Mouse (Mus musculus): ENCODE measurements around the gene Ranbp10. TPM values are rescaled to one million over a fixed set of nuclear protein-coding genes. Genes with fewer than 3 reads are reported as not detected.

Gene Ranbp10
- 10 to 100 TPM; 22.6 to 22.9 TPM for total RNA-seq (2021)
- long read RNA-seq, experiment 1, full-length matches to known transcripts = 12 of 30 reads
- long read RNA-seq, experiment 1, partial matches to known transcripts = 4 of 30 reads
- long read RNA-seq, experiment 1, other reads (novel, unspliced or antisense) = 14 of 30 reads
- long read RNA-seq, experiment 2, full-length matches to known transcripts = 8 of 23 reads
- long read RNA-seq, experiment 2, partial matches to known transcripts = 9 of 23 reads
- long read RNA-seq, experiment 2, other reads (novel, unspliced or antisense) = 6 of 23 reads

GRCm38 (mm10) chr8:105826861-105827848 is at the start of gene Ranbp10, which contains the start of gene Tsnaxip1:
Gene Ranbp10, minus strand, starts transcription at chr8:105827350.
Gene Tsnaxip1, plus strand, starts transcription at chr8:105827731.
- DNase-seq (ENCODE audit: low spot score in 2 of 2) = peak; percentile 93 to 96

- no peak for DNase-seq (ENCODE audit: low spot score in 2 of 2)
Measured at GRCm38 (mm10) chr8:105874301-105874700, 47.2 kb upstream of the Ranbp10 start.

GRCm38 (mm10) chr8:105866364-105867029 is 39.3 kb upstream of the Ranbp10 start:
- no peak for DNase-seq (ENCODE audit: low spot score in 2 of 2)

- DNase-seq (ENCODE audit: low spot score in 2 of 2) = no peak
Measured at GRCm38 (mm10) chr8:105861951-105862350, 34.8 kb upstream of the Ranbp10 start.

- DNase-seq (ENCODE audit: low spot score in 2 of 2) = peak; percentile 87 to 92
Measured at GRCm38 (mm10) chr8:105860143-105860981, 33.2 kb upstream of the Ranbp10 start, which contains the start of gene Nutf2. Gene Nutf2, plus strand, starts transcription at chr8:105860580.

GRCm38 (mm10) chr8:105859314-105859713 is 32.2 kb upstream of the Ranbp10 start:
- DNase-seq (ENCODE audit: low spot score in 2 of 2) = no peak

GRCm38 (mm10) chr8:105858495-105858894 is 31.3 kb upstream of the Ranbp10 start:
- no peak for DNase-seq (ENCODE audit: low spot score in 2 of 2)

GRCm38 (mm10) chr8:105856168-105856835 is 29.2 kb upstream of the Ranbp10 start:
- no peak for DNase-seq (ENCODE audit: low spot score in 2 of 2)

- peak; percentile 47 to 61 for DNase-seq (ENCODE audit: low spot score in 2 of 2)
Measured at GRCm38 (mm10) chr8:105855248-105856167, 28.4 kb upstream of the Ranbp10 start.

- DNase-seq (ENCODE audit: low spot score in 2 of 2) = peak; percentile 90 to 91
Measured at GRCm38 (mm10) chr8:105854715-105855216, 27.6 kb upstream of the Ranbp10 start, which contains the start of gene Thap11. Gene Thap11, plus strand, starts transcription at chr8:105855132.

GRCm38 (mm10) chr8:105854303-105854702 is 27.2 kb upstream of the Ranbp10 start:
- DNase-seq (ENCODE audit: low spot score in 2 of 2) = no peak

GRCm38 (mm10) chr8:105853178-105853577 is 26.0 kb upstream of the Ranbp10 start, which contains the start of gene Cenpt:
Gene Cenpt, minus strand, starts transcription at chr8:105853278.
- no peak for DNase-seq (ENCODE audit: low spot score in 2 of 2)

GRCm38 (mm10) chr8:105852146-105852729 is 25.1 kb upstream of the Ranbp10 start:
- no peak for DNase-seq (ENCODE audit: low spot score in 2 of 2)

GRCm38 (mm10) chr8:105851651-105852143 is 24.5 kb upstream of the Ranbp10 start:
- DNase-seq (ENCODE audit: low spot score in 2 of 2) = peak; percentile 89 to 91

- DNase-seq (ENCODE audit: low spot score in 2 of 2) = no peak
Measured at GRCm38 (mm10) chr8:105850611-105851010, 23.5 kb upstream of the Ranbp10 start.

- no peak for DNase-seq (ENCODE audit: low spot score in 2 of 2)
Measured at GRCm38 (mm10) chr8:105850014-105850413, 22.9 kb upstream of the Ranbp10 start.

- DNase-seq (ENCODE audit: low spot score in 2 of 2) = no peak
Measured at GRCm38 (mm10) chr8:105846678-105847077, 19.5 kb upstream of the Ranbp10 start.

- DNase-seq (ENCODE audit: low spot score in 2 of 2) = no peak
Measured at GRCm38 (mm10) chr8:105839209-105839608, 12.1 kb upstream of the Ranbp10 start.
